Mouse (Mus musculus) layer of hippocampus, postnatal 36 days (tissue): Measurements from ENCODE around the gene Cdc5l. TPM values are rescaled to one million over a fixed set of nuclear protein-coding genes. Genes with fewer than 3 reads are reported as not detected.

Experiments used
- DNase-seq, 2 experiments: peaks; one replicate each; pipeline ENCODE4 v3.0.0; 2022
- total RNA-seq, 2 experiments: library from RNA; stranded (reverse); gene quantifications; 2 replicates each; pipeline ENCODE4 v1.2.3; 2021

Cdc5l gene
- total RNA-seq, 2 experiments from 2014 or later, result 56.7 to 57.5 TPM

DNA sequence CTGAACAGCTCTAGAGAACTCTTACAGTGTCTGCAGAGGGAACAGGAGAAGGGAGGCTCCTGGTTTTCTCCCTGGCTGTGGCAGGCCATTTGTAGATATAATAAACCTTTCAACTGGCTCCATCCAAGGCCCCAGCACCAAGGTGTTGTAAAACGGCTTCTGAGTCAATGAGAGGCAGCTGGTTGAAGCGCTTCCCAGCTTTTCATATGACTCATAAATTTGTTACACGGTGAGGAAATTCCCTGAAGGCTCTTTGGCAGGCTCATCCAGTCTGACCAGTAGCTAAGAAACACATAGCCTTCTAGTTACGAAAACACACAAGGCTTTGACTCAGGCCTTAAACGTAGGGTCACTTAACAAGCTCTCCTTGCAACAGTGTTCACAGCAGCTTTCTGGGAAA, 74.1 kb downstream of the Cdc5l start:
- no peak for DNase-seq

- DNase-seq, result no peak
Measured at GRCm38 (mm10) chr17:45356431-45356830, 77.1 kb downstream of the Cdc5l start.

- DNase-seq, result no peak
Measured at GRCm38 (mm10) chr17:45347951-45348350, 85.6 kb downstream of the Cdc5l start.

Other genes with a start within 250 kb of the Cdc5l start
- gene Spats1, start 41.7 kb upstream of the Cdc5l start, total RNA-seq, result 1 to 10 TPM; 3.9 to 4.4 TPM
- gene Aars2, start 73.1 kb upstream of the Cdc5l start, total RNA-seq, result 10 to 100 TPM; 22.7 to 25.4 TPM
- under 1 TPM; 0.43 to 0.65 TPM for gene Tcte1, start 89.7 kb upstream of the Cdc5l start, total RNA-seq
- gene Tmem151b, start 115.9 kb upstream of the Cdc5l start, total RNA-seq, result 100 to 1,000 TPM; 106 to 112 TPM
- gene Nfkbie, start 122.0 kb upstream of the Cdc5l start, total RNA-seq, result 1 to 10 TPM; 2.6 to 3.4 TPM
- gene Slc35b2, start 130.1 kb upstream of the Cdc5l start, total RNA-seq, result 10 to 100 TPM; 28.2 to 29.4 TPM
- gene Hsp90ab1, start 139.5 kb upstream of the Cdc5l start, total RNA-seq, result 1,000 to 10,000 TPM; 1,811 to 1,865 TPM
- gene Slc29a1, start 165.9 kb upstream of the Cdc5l start, total RNA-seq, result 10 to 100 TPM; 20.8 to 21.5 TPM
- gene Mymx, start 168.4 kb upstream of the Cdc5l start, total RNA-seq, result not detected
- 1 to 10 TPM in 1 of 2 experiments, under 1 TPM in 1; 0.22 to 1.4 TPM for gene Capn11, start 225.6 kb upstream of the Cdc5l start, total RNA-seq